Mouse (Mus musculus) left cerebral cortex, postnatal 36 days (tissue): ENCODE data around the gene Tyk2. TPM values are rescaled to one million over a fixed set of nuclear protein-coding genes. Genes with fewer than 3 reads are reported as not detected.

Source experiments
- DNase-seq, 2 experiments: peaks; one replicate each; pipeline ENCODE4 v3.0.0; 2021 to 2022; ENCODE audit warnings: low spot score in 2 of 2, mixed read lengths in 1 of 2
- intact Hi-C: fragments of 180-260 bp; cut with DNase I; formaldehyde crosslinking; loops from one replicate; pipeline ENCODE4 v1.15.1; 2025
- total RNA-seq, 2 experiments: library from RNA; stranded (reverse); gene quantifications; 2 replicates each; pipeline ENCODE4 v1.2.3; 2021

Gene Tyk2
- 10 to 100 TPM in 1 of 2 experiments, 1 to 10 TPM in 1; 9.1 to 15.3 TPM for total RNA-seq

DNA sequence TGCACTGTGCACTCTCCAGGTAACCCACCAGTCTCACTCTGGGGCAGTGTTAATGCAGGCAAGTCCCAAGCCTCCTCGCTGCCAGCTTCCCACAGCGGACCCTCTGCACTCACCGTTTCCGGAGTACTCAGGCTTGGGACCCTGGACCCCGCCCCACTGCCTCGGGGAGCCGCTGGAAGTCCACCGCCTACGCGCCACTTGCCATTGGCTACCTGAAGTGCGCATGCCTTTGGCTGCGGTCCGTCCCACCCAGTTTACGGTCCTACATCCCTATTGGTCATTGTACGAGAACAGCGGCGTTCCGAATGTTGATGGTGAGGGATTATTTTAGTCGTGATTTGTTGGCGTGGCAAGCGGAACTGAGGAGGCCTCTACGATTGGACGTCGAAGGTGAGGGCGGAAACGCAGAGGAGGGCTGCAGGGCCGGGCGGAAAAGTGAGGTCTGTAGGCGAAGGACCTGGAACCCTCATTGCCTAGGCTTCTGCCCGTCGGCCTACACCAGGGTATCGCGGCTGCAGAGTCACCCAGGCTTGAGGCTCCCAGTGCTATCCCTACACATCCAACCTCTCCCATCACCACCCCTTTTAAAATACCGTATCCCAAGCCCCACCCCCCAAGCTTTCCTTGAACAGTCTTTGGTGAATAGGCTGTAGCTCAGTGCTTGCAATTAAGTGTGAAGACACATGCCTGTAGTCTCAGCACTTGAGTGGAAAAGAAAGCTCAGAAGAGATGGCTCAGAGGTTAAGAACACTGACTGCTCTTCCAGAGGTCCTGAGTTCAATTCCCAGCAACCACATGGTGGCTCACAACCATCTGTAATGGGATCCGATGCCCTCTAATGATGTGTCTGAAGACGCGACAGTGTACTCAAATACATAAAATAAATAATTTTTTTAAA is at the start of gene Tyk2:
Gene Tyk2, minus strand, starts transcription at position 185 of the 898 bp plus-strand sequence.
- intact Hi-C loops: loop anchor here (5.0 kb wide), 3 partner anchors 39 to 234 kb away; partner anchors contain the start of genes Eif3g, Gm38431, Icam5 and Raver1

DNA sequence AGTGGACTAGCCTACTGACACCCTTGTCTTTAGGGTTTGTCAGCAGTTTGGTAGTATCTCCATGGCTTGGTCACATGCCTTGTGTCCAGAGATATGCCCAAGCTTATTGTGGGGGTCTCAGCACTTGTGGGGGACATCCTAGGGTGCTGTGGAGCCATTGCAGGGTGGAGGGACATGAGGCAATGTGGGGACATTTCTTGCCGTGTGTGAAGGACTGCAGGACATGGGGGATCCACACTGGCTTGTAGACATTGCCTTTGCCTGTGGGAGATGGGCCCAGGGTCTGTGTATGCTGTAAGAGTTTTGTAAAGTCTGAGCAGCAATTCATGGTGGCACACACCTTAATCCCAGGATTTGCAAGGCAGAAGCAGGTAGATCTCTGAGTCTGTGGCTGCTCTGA is 49.8 kb upstream of the Tyk2 start:
- DNase-seq: no peak
- intact Hi-C loops: no loop called here

More for the DNA sequence above, at the start of gene Tyk2:
- DNase-seq: peak; percentile 90

DNA sequence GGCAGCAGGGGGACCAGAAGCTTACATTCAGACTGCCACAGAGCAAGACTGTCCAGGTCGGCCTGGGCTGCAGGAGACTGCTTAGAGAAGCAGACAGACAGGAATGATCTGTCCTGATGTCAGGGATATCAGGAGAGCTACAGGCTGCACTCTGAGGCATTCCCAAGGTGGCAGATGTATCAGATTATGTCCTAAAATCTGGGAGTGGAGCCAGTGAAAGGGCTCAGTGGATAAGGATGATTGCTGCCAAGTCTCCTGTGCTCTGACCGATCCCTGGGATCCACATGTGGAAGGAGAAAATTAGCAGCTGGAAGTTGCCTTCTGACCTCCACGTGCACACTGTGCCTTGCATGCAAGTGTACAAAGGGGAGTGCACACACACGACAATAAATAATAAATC is 49.4 kb upstream of the Tyk2 start:
- no peak for DNase-seq
- intact Hi-C loops: no loop called here

DNA sequence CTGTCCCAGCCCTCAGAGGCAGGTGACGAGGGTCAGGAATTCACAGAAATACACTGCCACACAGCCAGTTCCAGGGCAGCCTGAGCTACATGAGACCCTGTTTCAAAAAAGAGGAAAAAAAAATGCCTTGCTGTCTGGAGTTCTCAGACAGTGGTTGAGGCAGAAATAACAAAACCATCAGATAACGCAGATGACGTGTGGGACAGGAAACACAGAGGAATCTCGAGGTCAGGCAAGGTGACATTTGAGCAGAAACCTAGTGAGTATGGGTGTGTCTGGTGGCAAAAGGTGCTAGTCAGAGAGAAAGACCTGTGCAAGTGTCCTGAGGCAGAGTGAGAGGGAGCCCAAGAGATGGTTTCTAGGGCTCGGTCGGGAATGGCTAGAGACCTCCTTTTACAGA is 41.3 kb upstream of the Tyk2 start:
- intact Hi-C loops: no loop called here
- no peak for DNase-seq

DNA sequence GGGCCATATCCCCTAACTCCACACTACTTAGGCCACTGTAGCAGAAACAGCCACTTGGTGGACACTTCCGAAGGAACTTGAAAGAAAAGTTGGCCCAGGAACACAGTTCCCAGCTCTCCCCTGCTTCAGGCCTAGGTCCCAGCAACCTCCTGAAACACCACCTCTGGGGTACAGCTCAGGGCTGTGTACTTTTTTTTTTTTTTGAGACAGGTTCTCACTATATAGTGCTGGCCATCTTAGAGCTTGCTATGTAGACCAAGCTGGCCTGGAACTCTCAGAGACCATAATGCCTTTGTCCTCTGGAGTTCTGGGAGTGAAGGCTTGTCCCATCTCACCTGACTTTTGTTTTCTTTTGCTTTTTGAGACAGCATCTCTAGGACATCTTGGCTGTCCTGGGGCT is 38.1 kb upstream of the Tyk2 start:
- no peak for DNase-seq
- intact Hi-C loops: loop anchor here (2.0 kb wide), 1 partner anchor 16 kb away; no protein-coding TSS in a partner anchor

DNA sequence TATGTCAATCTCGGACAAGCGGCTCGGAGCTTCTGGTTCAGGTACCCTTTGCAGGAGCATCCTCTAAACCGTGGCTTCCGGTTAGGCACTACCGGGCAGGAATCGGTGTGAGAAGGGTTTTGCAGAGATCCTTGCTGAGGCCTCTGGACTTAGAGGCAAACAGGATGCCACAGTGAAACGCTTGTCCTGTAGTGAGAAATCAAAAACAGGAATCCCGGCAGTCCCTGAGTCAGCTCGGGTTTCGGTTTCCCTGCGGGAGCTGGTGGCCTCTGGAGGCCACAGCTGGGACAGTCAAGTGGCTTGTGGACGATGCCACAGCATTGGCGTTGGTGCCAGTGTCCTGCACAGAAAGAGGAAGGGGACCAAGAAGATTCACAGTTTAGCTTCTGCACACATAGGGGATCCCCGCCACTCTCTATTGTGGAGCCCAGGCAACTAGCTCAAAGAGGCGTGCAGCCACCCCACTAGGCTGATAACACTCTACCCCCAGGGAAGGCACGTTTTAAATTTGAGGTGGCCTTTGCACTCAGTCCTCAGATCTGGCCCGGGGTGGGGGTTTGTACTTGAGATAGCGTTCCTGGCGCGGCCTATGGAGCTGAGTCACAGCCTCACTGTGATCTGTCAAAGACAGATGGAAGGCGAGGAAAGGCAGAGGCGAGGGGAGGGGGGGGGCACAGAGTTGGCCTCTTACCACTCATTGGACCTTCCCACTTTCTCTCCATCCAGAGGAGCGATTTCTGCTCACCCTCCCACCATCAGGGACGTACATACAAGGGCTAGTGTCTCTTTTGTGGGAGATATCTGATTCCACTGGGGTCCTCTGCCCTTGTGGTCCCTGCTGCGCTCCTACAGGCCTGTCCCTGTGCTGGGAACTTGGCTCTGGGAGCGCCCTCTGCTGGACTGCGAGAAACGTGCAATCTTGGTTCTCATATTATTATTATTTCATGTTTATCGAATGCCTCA is 37.4 kb upstream of the Tyk2 start:
- peak; percentile 59 to 66 for DNase-seq
- intact Hi-C loops: loop anchor here (2.0 kb wide), 1 partner anchor 16 kb away; no protein-coding TSS in a partner anchor

DNA sequence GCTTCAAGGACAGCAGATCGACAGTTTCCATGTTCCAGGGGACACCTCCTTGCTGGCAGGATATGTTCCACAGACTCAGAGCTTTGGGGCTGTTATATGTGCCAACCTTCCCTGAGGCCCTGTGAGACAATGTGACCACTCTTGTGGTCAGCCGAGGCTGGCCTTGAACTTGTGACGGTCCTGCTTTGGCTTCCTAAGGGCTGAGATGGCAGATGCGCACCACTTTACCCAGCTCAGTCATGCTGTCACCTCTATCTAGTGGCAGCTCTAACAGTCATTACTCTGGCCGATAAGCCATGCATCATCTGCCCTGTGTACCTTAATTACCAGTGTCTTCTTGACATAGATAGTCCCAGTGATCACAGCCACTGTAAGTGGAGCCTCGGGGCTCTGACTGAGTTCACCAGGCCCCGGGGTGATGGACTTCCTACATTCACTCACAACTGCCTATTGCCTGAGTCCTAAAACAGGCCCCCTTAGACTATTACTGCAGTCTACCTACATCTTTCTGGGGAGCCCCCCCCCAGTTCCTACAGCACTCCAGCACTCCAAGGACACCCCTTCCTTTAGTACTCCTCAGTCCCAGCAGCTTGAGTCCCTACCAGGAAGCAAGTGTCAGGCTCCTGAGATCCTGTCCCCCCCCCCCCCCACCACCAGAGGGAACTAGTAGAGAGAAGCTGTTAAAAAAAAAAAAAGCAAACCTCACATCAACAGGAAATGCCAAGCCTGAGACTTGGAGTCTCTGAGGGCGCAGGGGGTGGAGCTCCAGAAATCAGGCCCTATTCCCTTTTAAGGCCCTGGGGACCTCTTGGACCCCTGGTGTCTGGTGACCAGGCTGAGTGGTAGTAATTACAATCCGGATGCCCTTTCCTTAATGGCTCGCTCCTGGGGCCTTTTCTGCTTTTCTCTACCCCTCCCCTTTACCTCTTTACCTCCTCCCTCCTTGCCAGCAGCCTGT is 36.4 kb upstream of the Tyk2 start:
- intact Hi-C loops: loop anchor here (2.0 kb wide), 1 partner anchor 15 kb away; no protein-coding TSS in a partner anchor
- no peak for DNase-seq

DNA sequence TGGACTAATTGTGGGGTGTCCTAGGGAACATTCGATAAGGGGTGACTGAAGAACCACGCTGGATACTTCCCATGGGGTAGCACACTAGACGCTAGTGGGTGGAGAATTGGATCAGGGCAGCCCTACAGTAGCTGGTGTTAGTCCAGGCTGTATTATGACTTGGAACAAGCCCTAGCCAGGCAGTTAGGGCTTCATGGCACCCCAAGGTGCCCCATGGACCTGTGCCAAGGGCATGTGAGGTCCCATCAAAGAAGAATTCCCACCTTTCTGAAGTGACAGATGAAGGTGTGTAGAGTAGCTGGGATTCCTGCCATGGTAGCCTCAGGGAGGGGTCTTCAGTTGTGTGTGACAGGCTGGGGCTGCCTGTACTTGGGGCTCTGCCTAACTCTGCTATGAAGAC is 35.5 kb upstream of the Tyk2 start:
- no peak for DNase-seq
- intact Hi-C loops: no loop called here

DNA sequence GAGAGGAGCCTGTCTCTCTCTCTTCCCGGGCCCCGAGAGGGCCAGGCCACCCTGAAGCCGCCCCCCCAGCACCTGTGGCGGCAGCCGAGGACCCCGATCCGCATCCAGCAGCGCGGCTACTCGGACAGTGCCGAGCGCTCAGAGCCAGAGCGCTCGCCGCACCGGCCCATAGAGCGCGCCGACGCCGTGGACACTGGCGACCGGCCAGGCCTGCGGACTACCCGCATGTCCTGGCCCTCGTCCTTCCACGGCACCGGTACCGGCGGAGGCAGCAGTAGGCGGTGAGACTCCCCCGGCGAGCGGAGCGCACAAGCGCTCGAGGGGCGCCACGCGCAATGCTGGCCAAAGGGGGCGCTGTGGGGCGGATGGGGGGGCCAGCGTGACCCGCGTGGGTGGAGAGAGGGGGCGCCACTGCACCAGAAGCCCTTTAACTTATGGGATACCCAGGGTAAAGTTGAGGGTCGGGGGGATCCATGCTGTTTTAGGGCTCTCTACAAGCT is 35.0 kb upstream of the Tyk2 start:
- intact Hi-C loops: no loop called here
- peak; percentile 52 to 68 for DNase-seq

DNA sequence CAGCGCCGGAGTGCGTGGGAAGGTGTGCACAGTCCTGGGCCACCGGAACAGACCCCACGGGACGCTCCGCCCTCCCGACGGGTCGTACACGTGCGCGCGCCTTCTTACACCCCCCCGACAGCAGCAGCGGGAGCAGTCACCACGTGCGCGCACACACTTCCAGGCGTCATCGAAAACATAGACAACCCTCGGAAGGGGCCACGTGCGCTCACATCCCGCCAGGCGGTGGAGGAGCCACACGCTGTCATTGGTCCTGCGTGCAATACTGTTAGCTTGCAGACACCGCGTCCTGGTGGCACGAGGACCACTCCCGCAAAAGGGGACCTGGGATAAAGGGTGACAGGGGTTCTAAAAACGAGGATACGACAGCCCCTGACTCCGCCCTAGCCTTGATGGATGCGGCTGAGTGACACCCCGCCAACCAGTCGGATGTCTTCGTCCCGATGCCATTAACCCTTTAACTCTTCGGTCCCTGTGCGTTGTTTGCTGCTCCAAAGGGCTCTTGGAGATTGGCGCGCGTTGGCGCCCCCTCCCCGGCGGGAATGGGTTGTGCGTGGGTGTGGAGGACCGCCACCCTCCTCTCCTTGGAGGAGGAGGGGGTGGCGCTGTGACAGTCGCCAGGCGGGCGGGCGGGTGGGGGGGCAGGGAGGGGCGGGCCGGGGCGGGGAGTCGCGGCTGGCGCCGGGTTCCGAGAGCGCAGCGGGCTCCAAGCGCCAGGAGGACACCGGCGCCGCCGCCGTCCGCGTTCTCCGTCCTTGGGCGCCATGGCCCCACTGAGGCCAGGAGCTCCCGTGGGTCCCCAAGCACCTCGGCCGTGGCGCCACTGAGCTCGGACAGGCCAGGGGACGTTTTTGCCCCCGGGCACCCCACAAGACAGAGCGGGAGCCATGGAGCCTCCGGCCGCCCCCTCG is 34.3 kb upstream of the Tyk2 start, which contains the start of gene Pde4a:
Gene Pde4a, plus strand, starts transcription at position 674 of the 911 bp plus-strand sequence.
- intact Hi-C loops: no loop called here
- DNase-seq: peak; percentile 87

DNA sequence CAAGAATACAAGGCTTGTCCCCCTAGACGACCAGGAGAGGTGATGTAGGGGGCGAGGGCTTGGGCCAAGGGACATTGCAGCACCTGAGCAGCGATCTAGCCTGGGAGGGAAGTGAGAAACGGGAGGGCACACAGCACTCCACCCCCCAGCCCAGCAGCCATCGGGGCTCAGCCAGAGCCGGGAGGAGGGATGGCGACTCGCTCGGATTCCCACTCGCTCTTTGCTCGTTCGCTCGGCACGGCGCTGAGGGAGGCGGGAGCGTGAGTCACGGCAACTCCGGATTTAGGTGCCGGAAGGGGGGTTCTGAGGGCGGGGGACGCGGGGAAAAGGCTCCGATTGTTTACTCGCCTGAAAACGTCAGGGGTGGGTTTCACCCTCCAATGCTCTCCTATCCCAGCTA is 33.0 kb upstream of the Tyk2 start:
- peak; percentile 77 to 84 for DNase-seq

DNA sequence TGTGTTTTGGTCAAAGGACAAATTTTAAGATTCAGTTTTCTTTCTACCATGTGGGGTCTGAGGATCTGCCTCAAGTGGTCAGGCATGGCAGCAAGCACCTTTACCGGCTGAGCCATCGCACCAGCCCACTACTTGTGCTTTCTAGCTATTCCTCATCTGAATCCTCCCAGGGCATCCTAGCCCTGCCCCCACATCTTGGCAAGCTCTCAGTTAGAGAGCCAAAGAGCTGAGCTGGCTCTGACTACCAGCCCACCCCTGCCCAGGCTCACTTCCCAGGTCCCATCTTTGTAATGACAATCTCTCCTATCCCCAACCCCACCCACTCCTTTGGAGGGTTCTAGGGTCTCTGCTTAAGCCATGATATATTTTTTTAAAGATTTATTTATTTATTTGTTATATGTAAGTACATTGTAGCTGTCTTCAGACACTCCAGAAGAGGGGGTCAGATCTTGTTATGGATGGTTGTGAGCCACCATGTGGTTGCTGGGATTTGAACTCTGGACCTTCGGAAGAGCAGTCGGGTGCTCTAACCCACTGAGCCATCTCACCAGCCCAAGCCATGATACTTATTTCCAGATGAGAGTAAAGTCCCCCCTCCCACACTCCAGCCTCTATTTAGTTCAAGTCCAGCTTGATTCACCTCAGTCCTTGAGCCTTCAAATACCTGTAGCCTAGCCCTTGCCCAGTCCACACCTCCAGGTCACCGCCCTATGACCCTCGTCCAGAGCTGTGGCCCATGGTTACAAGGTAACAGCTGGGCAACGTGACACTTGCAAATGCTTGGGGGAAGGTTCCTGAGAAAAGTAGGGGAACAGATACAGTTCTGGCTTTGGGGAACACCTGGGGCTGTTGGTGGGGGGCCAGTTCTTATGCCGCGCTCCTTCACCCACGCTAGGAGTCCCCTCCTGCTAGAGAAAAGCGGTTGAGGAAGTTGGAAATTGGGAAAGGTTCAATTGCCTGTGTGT is 32.3 kb upstream of the Tyk2 start:
- intact Hi-C loops: loop anchor here (5.0 kb wide), 1 partner anchor 34 kb away; no protein-coding TSS in a partner anchor
- DNase-seq: peak in 1 of 2 experiments; percentile 28

More for the DNA sequence above, 33.0 kb upstream of the Tyk2 start:
- intact Hi-C loops: loop anchor here (5.0 kb wide), 1 partner anchor 33 kb away; no protein-coding TSS in a partner anchor

DNA sequence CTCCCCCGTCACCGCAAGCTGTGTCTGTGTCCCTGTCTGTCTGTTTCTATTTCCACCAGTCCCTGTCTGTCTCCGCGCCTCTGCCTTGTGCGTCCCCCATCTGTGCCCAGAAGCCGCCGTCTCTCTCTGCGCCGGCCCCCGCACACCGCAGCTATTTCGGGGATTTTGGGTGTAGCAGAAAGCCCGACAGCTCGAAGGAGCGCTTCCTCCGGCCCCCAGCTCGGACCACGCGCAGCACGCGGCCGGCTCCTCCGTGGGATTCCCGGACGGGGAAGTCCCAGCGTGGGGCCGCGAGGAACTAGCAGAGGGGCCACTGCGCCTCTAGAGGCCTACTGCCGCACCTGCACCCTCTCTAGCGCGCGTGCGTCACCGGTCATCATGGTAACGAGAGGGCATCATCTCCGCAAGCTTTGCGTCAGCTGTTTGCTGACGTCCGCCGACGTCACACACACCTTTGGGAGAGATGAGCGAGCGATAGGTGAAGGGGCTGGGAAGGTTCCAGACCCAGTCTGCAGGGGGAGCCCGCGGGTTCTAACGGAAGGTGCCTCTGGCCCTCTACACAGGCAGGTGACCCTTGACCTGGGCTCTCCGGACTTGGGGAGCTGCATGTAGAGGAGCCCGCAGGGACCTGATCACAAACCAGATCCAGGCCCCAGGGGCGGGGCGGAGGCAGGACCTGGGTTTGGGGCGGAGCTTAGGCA is 30.3 kb upstream of the Tyk2 start:
- intact Hi-C loops: loop anchor here (5.0 kb wide), 1 partner anchor 36 kb away; no protein-coding TSS in a partner anchor
- peak; percentile 94 to 98 for DNase-seq

DNA sequence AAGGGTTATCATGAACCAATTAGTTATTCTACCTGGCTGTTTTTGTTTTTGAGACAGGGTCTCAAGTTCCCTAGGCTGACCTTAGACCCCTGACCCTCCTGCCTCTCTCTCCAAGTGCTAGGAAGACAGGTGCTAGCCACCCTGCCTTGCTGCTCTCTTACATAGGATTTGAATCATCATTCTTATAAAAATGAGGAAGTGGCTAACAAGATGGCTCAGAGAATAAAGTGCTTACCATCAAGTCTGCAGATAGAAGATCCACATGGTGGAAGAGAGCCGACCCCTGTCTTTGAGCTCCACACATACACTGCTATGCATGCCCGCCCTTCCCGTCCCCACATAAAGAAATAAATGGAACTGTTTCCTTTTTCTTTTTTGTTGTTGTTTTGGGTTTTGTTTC is 23.7 kb upstream of the Tyk2 start:
- no peak for DNase-seq
- intact Hi-C loops: loop anchor here (5.0 kb wide), 1 partner anchor 63 kb away; no protein-coding TSS in a partner anchor

DNA sequence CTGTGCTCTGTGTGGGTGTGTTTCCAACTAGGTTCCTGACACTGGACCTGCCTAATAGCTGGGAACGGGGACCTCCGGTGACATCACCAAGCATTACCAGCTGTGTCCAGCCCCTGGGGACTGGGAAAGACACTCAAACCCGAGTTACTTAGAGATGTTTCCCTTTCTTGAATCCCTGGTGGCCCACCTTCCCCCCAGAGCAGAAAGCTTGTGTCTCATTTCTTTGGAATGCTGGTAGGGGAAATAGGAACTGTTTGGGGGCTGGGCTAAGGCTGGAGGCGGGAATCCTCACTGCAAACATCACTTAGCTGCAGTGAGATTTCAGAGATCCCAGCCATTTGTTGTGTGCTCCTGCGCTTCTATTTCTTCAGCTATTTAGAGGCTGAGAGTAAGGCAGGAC is 22.8 kb upstream of the Tyk2 start:
- peak in 1 of 2 experiments; percentile 30 for DNase-seq
- intact Hi-C loops: loop anchor here (2.0 to 5.0 kb wide), 2 partner anchors 15 to 63 kb away; no protein-coding TSS in a partner anchor
